Mouse (Mus musculus) liver, embryonic 12.5 days (tissue): Measurements from ENCODE around the gene Sppl3. TPM values are rescaled to one million over a fixed set of nuclear protein-coding genes. Genes with fewer than 3 reads are reported as not detected.

Experiments
- ATAC-seq: fragments of 200-750 bp; cut with Nextera tagmentation; 2 replicates; pipeline ENCODE4 v1.8.0; 2017; ENCODE audit warnings: moderate number of reproducible peaks, mild to moderate bottlenecking, moderate library complexity
- H3K27ac ChIP-seq: fragments of 300-500 bp; sonication (generic); 2 replicates; pipeline ENCODE4 v1.5.1; 2016; ENCODE audit warnings: mild to moderate bottlenecking
- H3K27me3 ChIP-seq: fragments of 300-500 bp; sonication (generic); replicated peaks from 2 replicates; pipeline ENCODE4 v1.6.1; 2016; ENCODE audit warnings: mild to moderate bottlenecking, moderate library complexity
- H3K36me3 ChIP-seq: fragments of 300-500 bp; sonication (generic); 2 replicates; pipeline ENCODE4 v1.6.1; 2016; ENCODE audit warnings: mild to moderate bottlenecking, moderate library complexity
- H3K4me1 ChIP-seq: fragments of 300-500 bp; sonication (generic); 2 replicates; pipeline ENCODE4 v1.6.1; 2016
- H3K4me2 ChIP-seq: fragments of 300-500 bp; sonication (generic); 2 replicates; pipeline ENCODE4 v1.6.1; 2016; ENCODE audit warnings: mild to moderate bottlenecking, moderate library complexity
- H3K4me3 ChIP-seq: fragments of 300-500 bp; sonication (generic); 2 replicates; pipeline ENCODE4 v1.5.1; 2016; ENCODE audit warnings: mild to moderate bottlenecking, moderate library complexity
- H3K9ac ChIP-seq: fragments of 300-500 bp; sonication (generic); 2 replicates; pipeline ENCODE4 v1.6.1; 2016; ENCODE audit warnings: mild to moderate bottlenecking, moderate library complexity
- H3K9me3 ChIP-seq: fragments of 300-500 bp; sonication (generic); replicated peaks from 2 replicates; pipeline ENCODE4 v1.6.1; 2016; ENCODE audit warnings: mild to moderate bottlenecking, moderate library complexity
- WGBS: fragments of 180-500 bp; shearing (Covaris S2); methylation state at CpG from one replicate; pipeline ENCODE4 v1.1.7; 2016; ENCODE audit not compliant: insufficient replicate concordance; 5-methylcytosine and 5-hydroxymethylcytosine counted together
- polyA plus RNA-seq: library from polyadenylated mRNA; unstranded; fragments of >200 nt; fragmentation: Nextera tagmentation; extraction: Ambion mirVana; gene quantifications from 2 replicates; pipeline ENCODE4 v1.2.1, GENCODE M21; 2016

Gene Sppl3
- polyA plus RNA-seq, 1 experiment from 2014 or later: 19.3 TPM

DNA sequence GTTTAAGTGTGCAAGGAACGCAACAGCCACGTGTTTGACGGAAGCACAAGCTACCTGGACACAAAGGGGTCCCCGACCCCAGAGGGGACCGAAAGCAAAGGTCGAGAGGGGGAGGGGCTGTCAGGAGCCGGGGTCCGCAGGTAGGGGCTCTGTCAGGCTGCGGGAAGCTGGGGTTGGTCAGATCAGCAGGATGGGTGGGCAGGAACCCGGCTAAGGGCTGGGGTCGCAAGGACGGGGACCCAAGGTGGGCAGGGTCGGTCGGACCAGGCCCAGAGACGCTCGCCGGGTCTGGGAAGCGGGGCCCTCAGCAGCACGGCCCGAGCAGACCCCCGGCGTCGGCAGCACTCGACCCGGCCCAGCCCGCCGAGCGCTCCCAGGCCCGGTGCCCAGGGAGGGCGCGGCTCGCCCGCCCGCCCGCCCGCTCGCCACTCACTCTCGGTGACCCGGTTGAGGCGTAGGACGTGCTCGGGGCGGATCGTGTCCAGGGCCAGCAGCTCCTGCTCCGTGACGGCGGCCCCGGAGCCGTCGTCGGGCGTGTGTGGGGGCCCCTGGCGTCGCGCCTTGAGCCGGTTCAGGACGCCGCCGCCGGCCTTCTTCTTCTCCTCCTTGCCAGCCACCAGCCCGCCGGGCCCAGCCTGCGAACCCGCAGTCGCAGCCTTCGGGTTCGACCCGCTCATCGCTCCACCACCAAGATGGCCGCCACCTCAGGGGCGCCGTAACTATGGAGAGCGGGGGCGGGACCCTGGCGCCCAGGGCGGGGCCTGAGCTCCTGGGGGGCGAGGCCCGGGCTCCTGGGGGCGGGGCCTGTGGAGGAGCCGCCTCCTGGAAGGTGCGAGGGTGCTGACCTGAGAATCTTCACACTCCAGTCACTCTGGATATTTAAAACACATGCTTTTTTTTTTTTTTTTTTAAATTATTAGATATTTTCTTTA lies 123.6 kb downstream of the Sppl3 start, which contains the start of gene Unc119b:
TSS of gene Unc119b (minus strand) at position 742 of the 932 bp plus-strand sequence.
- Histone ChIP-seq H3K36me3 (peaks cover 10% of the 10 kb centered on the region), H3K27me3 (peaks cover 30% of the 10 kb centered on the region; the same call in 1 of the 2 replicates), H3K27ac (peak within 1 kb of the TSS; percentile 42; the same call in 1 of the 2 replicates), H3K4me2 (peak within 1 kb of the TSS; percentile 99), H3K9me3 (no peaks in the 10 kb centered on the region), H3K4me1 (peaks cover 18% of the 10 kb centered on the region), H3K9ac (peak within 1 kb of the TSS; percentile 83), H3K4me3 (peak within 1 kb of the TSS; percentile 76)
- WGBS: under 1% methylated on average over 72 of the region's 81 CpGs
- peak; percentile 94 for ATAC-seq

DNA sequence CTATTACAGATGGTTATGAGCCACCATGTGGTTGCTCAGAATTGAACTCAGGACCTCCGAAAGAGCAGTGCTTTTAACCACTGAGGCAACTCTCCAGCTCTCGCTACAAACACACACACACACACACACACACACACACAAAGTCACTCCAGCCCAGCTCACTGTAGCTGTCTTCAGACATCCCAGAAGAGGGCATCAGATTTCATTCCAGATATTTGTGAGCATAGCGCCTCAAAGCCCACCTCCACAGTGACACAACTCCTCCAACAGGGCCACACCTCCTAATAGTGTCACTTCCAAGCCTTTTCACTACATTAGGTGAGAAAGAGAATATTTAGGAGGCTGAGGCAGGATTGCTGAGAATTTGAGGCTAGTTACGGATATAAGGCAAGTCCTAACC lies 128.2 kb downstream of the Sppl3 start:
- peaks cover 30% of the 10 kb centered on the region; the same call in 1 of the 2 replicates for H3K27me3 ChIP-seq
- no peaks in the 10 kb centered on the region for H3K9me3 ChIP-seq
- no peak overlapping the region for H3K4me3 ChIP-seq
- H3K4me2 ChIP-seq: no peak overlapping the region
- 56% methylated on average over 4 of the region's 4 CpGs for WGBS
- H3K9ac ChIP-seq: no peak overlapping the region
- H3K27ac ChIP-seq: no peak overlapping the region
- H3K4me1 ChIP-seq: peaks cover 3% of the 10 kb centered on the region
- H3K36me3 ChIP-seq: peaks cover 4% of the 10 kb centered on the region; the same call in 1 of the 2 replicates
- ATAC-seq: no peak

DNA sequence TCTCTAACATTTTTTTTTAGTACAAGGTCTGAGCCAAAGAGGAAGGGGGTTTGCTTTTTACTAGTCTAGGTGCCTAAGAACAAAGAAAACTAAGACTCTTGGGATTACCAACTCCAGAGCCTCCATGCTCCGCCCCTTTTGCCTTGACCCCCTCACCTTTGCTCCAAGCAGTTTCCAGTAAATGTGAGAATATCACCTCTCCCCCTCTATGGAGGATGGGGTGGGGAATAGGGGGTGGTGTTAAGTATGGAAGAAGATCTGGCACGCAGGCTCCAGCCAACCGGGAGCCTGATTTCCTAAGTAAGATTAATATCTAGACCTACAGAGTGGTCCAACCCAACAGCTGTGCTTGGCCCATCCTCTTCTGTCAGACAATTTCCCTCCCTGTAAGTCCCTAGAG lies 129.8 kb downstream of the Sppl3 start:
- no peak for ATAC-seq
- H3K27ac ChIP-seq: no peak overlapping the region
- WGBS: 49% methylated on average over 3 of the region's 3 CpGs

DNA sequence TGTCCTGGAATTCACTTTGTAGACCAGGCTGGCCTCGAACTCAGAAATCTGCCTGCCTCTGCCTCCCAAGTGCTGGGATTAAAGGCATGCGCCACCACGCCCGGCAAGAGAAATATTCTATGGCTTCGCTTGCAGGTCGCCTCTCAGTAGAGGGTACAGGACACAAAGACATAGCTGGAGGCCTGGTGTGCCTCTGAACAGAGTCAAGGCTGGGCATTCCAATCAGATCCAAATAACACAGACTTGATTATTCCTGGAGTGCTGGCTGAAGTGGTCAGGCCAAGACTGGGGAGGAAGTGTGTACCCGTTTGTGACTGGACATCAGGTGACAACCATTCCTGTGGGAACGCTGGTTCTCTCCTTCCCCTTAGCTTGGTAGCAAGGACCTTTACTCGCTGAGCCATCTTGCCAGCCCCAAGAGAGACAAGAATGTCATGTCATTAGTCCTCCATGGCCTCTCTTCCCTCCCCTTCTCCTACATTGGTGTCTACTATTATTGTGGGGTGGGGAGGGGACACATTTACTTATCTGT lies 131.3 kb downstream of the Sppl3 start:
- Histone ChIP-seq H3K4me1 (no peaks in the 10 kb centered on the region), H3K27me3 (peaks cover 15% of the 10 kb centered on the region; the same call in 1 of the 2 replicates), H3K27ac (no peak overlapping the region), H3K4me3 (no peak overlapping the region), H3K9ac (no peak overlapping the region), H3K36me3 (peaks cover 33% of the 10 kb centered on the region), H3K4me2 (no peak overlapping the region), H3K9me3 (no peaks in the 10 kb centered on the region)
- ATAC-seq: no peak
- 78% methylated on average over 9 of the region's 9 CpGs for WGBS

More for the DNA sequence above, 129.8 kb downstream of the Sppl3 start:
- Histone ChIP-seq H3K36me3 (peaks cover 18% of the 10 kb centered on the region), H3K9me3 (no peaks in the 10 kb centered on the region), H3K4me1 (no peaks in the 10 kb centered on the region), H3K27me3 (peaks cover 30% of the 10 kb centered on the region; the same call in 1 of the 2 replicates), H3K4me3 (no peak overlapping the region), H3K4me2 (no peak overlapping the region), H3K9ac (no peak overlapping the region)

DNA sequence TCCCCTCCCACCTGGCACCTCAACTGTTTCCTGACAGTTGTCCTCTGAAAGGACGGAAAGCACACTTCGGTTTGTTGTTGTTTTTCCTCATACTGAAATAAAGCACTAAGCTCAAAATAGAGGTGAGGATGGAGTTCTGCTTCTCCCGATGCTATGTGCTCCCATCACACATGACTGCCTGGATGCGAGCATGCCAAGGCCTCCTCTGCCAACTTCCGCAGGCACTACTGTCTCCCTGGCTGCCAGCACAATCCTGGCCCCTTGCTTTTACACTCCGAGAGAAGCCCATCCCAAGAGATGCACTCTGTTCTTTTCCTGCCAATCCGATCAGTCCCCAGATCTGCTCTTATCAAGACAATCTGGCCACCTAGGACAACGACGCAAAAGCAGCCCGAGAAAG lies 132.6 kb downstream of the Sppl3 start:
- H3K4me1 ChIP-seq: no peaks in the 10 kb centered on the region
- H3K9ac ChIP-seq: no peak overlapping the region
- H3K9me3 ChIP-seq: no peaks in the 10 kb centered on the region
- ATAC-seq: no peak
- H3K4me3 ChIP-seq: no peak overlapping the region
- peaks cover 47% of the 10 kb centered on the region for H3K36me3 ChIP-seq
- H3K27ac ChIP-seq: no peak overlapping the region
- 72% methylated on average over 10 of the region's 10 CpGs for WGBS
- 0 out of 2 replicates have a peak, but pooled peaks cover 6% of the 10 kb centered on the region for H3K27me3 ChIP-seq
- no peak overlapping the region for H3K4me2 ChIP-seq

DNA sequence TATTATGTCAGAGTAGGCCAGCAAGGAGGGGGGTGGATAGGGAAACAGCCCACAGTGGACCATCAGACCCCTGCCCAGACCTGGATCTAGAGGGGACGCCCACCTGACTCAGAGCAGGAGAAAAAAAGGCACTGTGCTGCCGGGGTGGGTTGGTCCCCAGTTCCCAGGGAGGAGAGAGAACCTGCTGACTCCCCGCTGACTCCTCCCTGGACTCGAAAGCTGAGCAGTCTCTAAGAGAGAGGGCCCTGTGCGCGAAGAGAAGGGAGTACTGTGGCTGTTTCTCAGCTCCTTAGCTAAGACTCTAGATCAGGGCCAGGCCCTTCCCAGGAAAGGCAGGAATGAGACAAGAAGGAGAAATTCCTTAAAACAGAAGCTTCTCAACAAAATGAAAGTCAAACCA lies 133.5 kb downstream of the Sppl3 start:
- 76% methylated on average over 6 of the region's 6 CpGs for WGBS
- no peaks in the 10 kb centered on the region for H3K4me1 ChIP-seq
- peaks cover 54% of the 10 kb centered on the region for H3K36me3 ChIP-seq
- no peaks in the 10 kb centered on the region for H3K27me3 ChIP-seq
- no peak overlapping the region for H3K27ac ChIP-seq
- no peaks in the 10 kb centered on the region for H3K9me3 ChIP-seq
- no peak overlapping the region for H3K4me2 ChIP-seq
- H3K9ac ChIP-seq: no peak overlapping the region
- H3K4me3 ChIP-seq: no peak overlapping the region
- no peak for ATAC-seq

DNA sequence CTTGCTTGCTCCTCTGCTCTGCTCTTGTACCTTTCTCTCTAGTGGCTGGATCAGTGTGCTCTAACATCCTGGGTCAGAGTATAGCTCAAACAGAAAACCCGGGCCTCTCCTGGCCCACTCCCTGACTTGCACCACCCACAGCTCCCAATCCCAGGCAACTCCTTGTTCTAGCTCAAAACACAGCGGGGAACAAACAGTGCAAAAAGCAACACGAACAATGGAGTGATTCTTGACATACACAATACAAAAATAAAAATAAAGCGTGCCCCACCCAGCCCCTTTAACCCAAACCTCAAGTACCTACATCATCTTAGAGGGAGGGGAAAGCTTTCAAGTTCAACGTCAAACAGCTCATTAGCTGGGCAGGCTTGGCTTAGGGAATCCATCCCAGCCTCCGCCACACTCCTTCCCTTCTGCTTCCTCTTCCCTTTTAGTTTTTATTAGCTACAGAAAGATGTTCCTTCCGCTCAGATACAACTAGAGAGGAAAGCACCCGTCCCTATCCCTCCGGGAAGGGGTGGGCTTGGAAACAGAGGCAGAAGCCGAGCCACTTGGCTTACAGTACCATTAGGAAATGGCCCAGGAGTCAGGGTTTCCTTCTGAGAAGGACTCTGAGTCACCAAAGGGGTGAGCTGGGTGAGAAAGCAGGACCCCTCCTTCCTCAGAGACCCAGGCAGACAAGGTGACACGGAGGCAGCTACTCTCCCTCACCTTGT lies 134.5 kb downstream of the Sppl3 start:
- WGBS: 77% methylated on average over 11 of the region's 11 CpGs
- Histone ChIP-seq H3K4me1 (no peaks in the 10 kb centered on the region), H3K27ac (no peak overlapping the region), H3K9ac (no peak overlapping the region), H3K4me2 (no peak overlapping the region), H3K4me3 (no peak overlapping the region), H3K9me3 (no peaks in the 10 kb centered on the region), H3K36me3 (peaks cover 64% of the 10 kb centered on the region), H3K27me3 (no peaks in the 10 kb centered on the region)
- no peak for ATAC-seq

DNA sequence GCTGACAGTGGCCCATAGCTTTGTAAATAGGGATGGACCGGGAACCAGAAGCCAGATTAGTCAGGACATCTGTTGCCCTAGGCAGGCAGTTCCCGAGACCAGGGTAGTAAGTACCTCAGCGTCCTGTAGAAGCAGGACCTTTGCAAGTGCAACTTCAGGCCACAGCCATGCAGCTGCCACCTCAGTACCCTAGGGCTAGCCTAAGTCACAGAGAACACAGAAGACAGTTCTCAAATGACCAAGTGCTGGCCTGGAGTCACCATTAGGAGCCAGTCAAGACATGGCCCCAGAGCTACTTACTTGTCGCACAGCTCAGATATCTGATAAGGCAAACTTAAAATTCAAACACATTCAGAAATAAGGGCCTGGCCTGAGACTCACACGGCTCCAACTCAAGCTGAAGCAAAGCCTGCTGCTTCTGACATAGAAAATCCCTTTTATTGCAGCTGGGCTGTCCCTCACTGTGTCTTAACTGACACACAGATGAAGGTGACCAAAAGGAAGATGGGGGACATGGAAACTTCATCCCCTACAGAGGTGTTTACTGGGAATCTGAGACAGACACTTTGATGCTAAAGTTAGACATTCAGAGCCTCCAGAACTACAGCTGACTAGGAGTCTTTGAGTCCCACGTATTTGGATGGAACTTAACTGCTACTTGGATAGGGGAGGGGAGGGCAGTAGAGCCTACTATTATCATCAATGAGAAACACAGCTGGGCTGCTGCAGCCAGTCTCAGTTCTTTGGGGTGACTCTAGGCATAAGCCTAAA lies 135.2 kb downstream of the Sppl3 start:
- Histone ChIP-seq H3K9me3 (no peaks in the 10 kb centered on the region), H3K4me2 (no peak overlapping the region), H3K9ac (no peak overlapping the region), H3K27ac (no peak overlapping the region), H3K36me3 (peaks cover 71% of the 10 kb centered on the region), H3K27me3 (no peaks in the 10 kb centered on the region), H3K4me3 (no peak overlapping the region), H3K4me1 (no peaks in the 10 kb centered on the region)
- ATAC-seq: no peak
- 73% methylated on average over 6 of the region's 6 CpGs for WGBS

DNA sequence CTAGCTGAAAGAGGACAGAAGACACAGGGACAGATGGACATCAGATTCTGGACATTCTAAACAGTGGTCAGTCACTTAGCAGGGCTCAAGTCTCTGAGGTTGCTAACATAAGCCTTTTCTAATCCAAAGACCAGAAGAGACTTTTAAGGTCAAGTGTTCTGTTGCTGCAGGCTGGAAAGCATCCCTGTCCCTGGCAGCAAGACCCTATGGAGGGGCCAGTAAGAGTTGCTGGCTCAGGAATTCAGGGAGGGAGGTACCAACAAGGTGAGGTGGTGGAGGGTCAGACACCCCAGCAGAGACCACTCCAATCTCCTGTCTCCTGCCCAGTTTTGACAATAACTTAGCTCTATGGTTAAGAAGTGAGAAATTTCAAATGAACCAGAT lies 135.8 kb downstream of the Sppl3 start:
- H3K27me3 ChIP-seq: no peaks in the 10 kb centered on the region
- H3K36me3 ChIP-seq: peaks cover 76% of the 10 kb centered on the region

DNA sequence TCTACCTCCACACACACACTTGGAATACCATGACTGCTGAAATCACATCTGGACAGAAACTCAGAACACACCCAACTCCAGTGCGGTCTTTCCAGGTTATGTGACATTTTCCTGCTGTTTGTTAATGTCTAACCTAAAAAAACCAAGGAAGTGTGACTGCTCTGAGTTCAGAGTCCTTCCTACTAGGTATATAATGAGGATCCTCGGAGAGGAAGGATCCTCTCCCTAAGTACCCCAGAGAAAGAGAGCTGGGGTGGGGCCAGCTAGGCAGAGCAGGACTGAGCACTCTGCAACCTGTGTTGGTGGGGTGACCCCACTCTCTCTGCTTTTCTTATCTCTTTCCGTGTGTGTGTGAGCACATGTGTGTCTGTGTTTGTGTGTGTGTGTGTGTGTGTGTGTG lies 136.5 kb downstream of the Sppl3 start:
- WGBS: 68% methylated on average over 3 of the region's 3 CpGs

More for the DNA sequence above, 135.8 kb downstream of the Sppl3 start:
- no peak overlapping the region for H3K9ac ChIP-seq
- no peak overlapping the region for H3K4me2 ChIP-seq
- ATAC-seq: no peak
- H3K4me3 ChIP-seq: no peak overlapping the region
- H3K4me1 ChIP-seq: no peaks in the 10 kb centered on the region
- no peak overlapping the region for H3K27ac ChIP-seq
- H3K9me3 ChIP-seq: no peaks in the 10 kb centered on the region

DNA sequence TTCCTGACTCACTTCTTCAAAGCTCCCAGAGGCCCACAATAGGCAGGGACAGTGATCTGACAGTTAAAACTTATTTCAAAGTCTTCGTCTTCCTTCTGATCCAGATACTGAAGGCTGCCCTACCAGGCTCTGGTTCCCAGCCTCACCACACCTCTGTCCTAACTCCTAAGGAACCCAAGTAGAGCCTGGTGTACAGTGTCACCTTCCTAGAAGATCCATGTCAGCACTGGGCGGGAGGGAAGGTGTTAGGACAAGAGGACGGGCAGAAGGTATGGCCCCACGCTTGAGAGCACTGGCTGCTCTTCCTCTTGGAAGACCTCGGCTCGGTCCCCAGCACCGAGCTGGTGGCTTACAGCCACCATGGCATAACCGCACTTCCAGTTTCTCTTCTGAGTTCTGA lies 137.4 kb downstream of the Sppl3 start:
- Histone ChIP-seq H3K36me3 (peaks cover 90% of the 10 kb centered on the region), H3K27ac (no peak overlapping the region), H3K4me2 (no peak overlapping the region), H3K27me3 (no peaks in the 10 kb centered on the region), H3K4me3 (no peak overlapping the region), H3K4me1 (peaks cover 14% of the 10 kb centered on the region), H3K9ac (no peak overlapping the region), H3K9me3 (no peaks in the 10 kb centered on the region)
- WGBS: 88% methylated on average over 8 of the region's 8 CpGs
- ATAC-seq: no peak

More for the DNA sequence above, 136.5 kb downstream of the Sppl3 start:
- H3K4me3 ChIP-seq: no peak overlapping the region
- H3K36me3 ChIP-seq: peaks cover 81% of the 10 kb centered on the region
- H3K4me2 ChIP-seq: no peak overlapping the region
- peaks cover 4% of the 10 kb centered on the region for H3K4me1 ChIP-seq
- no peak overlapping the region for H3K27ac ChIP-seq
- no peaks in the 10 kb centered on the region for H3K9me3 ChIP-seq
- no peaks in the 10 kb centered on the region for H3K27me3 ChIP-seq
- no peak for ATAC-seq
- no peak overlapping the region for H3K9ac ChIP-seq
